Mouse (Mus musculus) MEL (cell line): ENCODE data around the gene Hist1h1t. TPM values are rescaled to one million over a fixed set of nuclear protein-coding genes. Genes with fewer than 3 reads are reported as not detected.
A peak's percentile ranks its signal among the peaks of the same experiment; 100 is the strongest.
"Not testable (repeated sequence)": the region's sequence is repeated elsewhere in the genome, so short reads cannot be mapped to it uniquely, and the experiment has no call there.

Experiments
- DNase-seq: peaks from one replicate; pipeline ENCODE4 v3.0.0; 2011; ENCODE audit warnings: low read depth, low spot score
- H3K27ac ChIP-seq: 2 replicates; pipeline ENCODE4 v1.5.1; 2012; ENCODE audit warnings: low read depth, mild to moderate bottlenecking, control low read depth, low read length, moderate library complexity; ENCODE audit not compliant: control insufficient read depth
- H3K27me3 ChIP-seq, 2 experiments: fragments of 150-350 bp in 1 of 2; sonication (generic) in 1 of 2; 2 replicates each; pipeline ENCODE4 v1.6.1; 2012; ENCODE audit warnings: low read length in 2 of 2, mild to moderate bottlenecking in 2 of 2, improper control_type of control experiment in 1 of 2, moderate library complexity in 1 of 2; ENCODE audit not compliant: insufficient read depth in 2 of 2, control insufficient read depth in 1 of 2
- H3K36me3 ChIP-seq, 2 experiments: 2 replicates each; pipeline ENCODE4 v1.6.1; 2012 to 2014; ENCODE audit warnings: low read length in 2 of 2, improper control_type of control experiment in 1 of 2, inconsistent platforms in 1 of 2, mild to moderate bottlenecking in 1 of 2; ENCODE audit not compliant: insufficient read depth in 2 of 2, control insufficient read depth in 1 of 2
- H3K4me1 ChIP-seq, 2 experiments: fragments of 150-350 bp in 1 of 2; sonication (generic) in 1 of 2; 2 replicates each; pipeline ENCODE4 v1.6.1; 2012; ENCODE audit warnings: low read length in 2 of 2, improper control_type of control experiment in 1 of 2, mild to moderate bottlenecking in 1 of 2; ENCODE audit not compliant: insufficient read depth in 2 of 2, control insufficient read depth in 1 of 2
- H3K4me3 ChIP-seq, 2 experiments: fragments of 150-350 bp in 1 of 2; sonication (generic) in 1 of 2; 2 replicates each; pipeline ENCODE4 v1.5.1; 2012; ENCODE audit warnings: low read depth in 2 of 2, low read length in 2 of 2, mild to moderate bottlenecking in 2 of 2, moderate library complexity in 2 of 2, control low read depth in 1 of 2, improper control_type of control experiment in 1 of 2; ENCODE audit not compliant: control insufficient read depth in 1 of 2, insufficient read depth in 1 of 2
- H3K79me2 ChIP-seq: 2 replicates; pipeline ENCODE4 v1.6.1; 2012; ENCODE audit warnings: mild to moderate bottlenecking, low read length, moderate library complexity; ENCODE audit not compliant: control insufficient read depth, poor library complexity, insufficient read depth
- H3K9ac ChIP-seq: 2 replicates; pipeline ENCODE4 v1.6.1; 2012; ENCODE audit warnings: low read depth, mild to moderate bottlenecking, control low read depth, low read length, moderate library complexity; ENCODE audit not compliant: control insufficient read depth, poor library complexity, severe bottlenecking
- H3K9me3 ChIP-seq: fragments of 150-350 bp; sonication (generic); replicated peaks from 2 replicates; pipeline ENCODE4 v1.6.1; 2012; ENCODE audit warnings: mild to moderate bottlenecking, low read length, improper control_type of control experiment, moderate library complexity; ENCODE audit not compliant: insufficient read depth
- BHLHE40 ChIP-seq: IDR thresholded peaks from 2 replicates; pipeline ENCODE4 v1.6.1; 2012; ENCODE audit warnings: low read depth, mild to moderate bottlenecking, inconsistent platforms, low read length, improper control_type of control experiment, borderline replicate concordance
- CTCF ChIP-seq, 3 experiments: IDR thresholded peaks in 2 of 3; conservative IDR thresholded peaks in 1 of 3; 2 replicates each; pipeline ENCODE4 v1.5.1; 2011 to 2012; ENCODE audit warnings: low read length in 3 of 3, low read depth in 2 of 3, mild to moderate bottlenecking in 2 of 3, improper control_type of control experiment in 1 of 3, inconsistent platforms in 1 of 3, mixed read lengths in 1 of 3, moderate library complexity in 1 of 3; ENCODE audit not compliant: control insufficient read depth in 1 of 3, insufficient read depth in 1 of 3, poor library complexity in 1 of 3, severe bottlenecking in 1 of 3
- EP300 ChIP-seq, 2 experiments: IDR thresholded peaks; 2 replicates each; pipeline ENCODE4 v1.6.1; 2011; ENCODE audit warnings: improper control_type of control experiment in 2 of 2, low read length in 2 of 2, low read depth in 1 of 2, mild to moderate bottlenecking in 1 of 2
- MAX ChIP-seq: IDR thresholded peaks from 2 replicates; pipeline ENCODE4 v1.6.1; 2011; ENCODE audit warnings: low read length, improper control_type of control experiment
- MYC ChIP-seq: IDR thresholded peaks from 2 replicates; pipeline ENCODE4 v1.6.1; 2011; ENCODE audit warnings: low read depth, mild to moderate bottlenecking, low read length, improper control_type of control experiment, moderate library complexity
- SIN3A ChIP-seq: IDR thresholded peaks from 2 replicates; pipeline ENCODE4 v1.6.1; 2012; ENCODE audit warnings: low read length, improper control_type of control experiment, inconsistent platforms
- SMC3 ChIP-seq: IDR thresholded peaks from 2 replicates; pipeline ENCODE4 v1.6.1; 2011; ENCODE audit warnings: low read depth, low read length, improper control_type of control experiment
- USF2 ChIP-seq, 2 experiments: IDR thresholded peaks; 2 replicates each; pipeline ENCODE4 v1.6.1; 2011 to 2012; ENCODE audit warnings: improper control_type of control experiment in 2 of 2, low read length in 2 of 2, borderline replicate concordance in 1 of 2, inconsistent platforms in 1 of 2, low read depth in 1 of 2, mild to moderate bottlenecking in 1 of 2; ENCODE audit not compliant: insufficient read depth in 1 of 2
- ZC3H11A ChIP-seq: IDR thresholded peaks from 2 replicates; pipeline ENCODE4 v1.6.1; 2012; ENCODE audit warnings: low read depth, mild to moderate bottlenecking, inconsistent platforms, low read length, improper control_type of control experiment
- ZMIZ1 ChIP-seq: IDR thresholded peaks from 2 replicates; pipeline ENCODE4 v1.6.1; 2012; ENCODE audit warnings: low read depth, mild to moderate bottlenecking, inconsistent platforms, low read length, improper control_type of control experiment, moderate library complexity
- ZNF384 ChIP-seq: IDR thresholded peaks from 2 replicates; pipeline ENCODE4 v1.6.1; 2012; ENCODE audit warnings: low read depth, mild to moderate bottlenecking, inconsistent platforms, low read length, improper control_type of control experiment
- polyA plus RNA-seq, 2 experiments: library from polyadenylated mRNA; stranded (reverse) in 1 of 2; unstranded in 1 of 2; fragments of >175 nt in 1 of 2; fragments of >200 nt in 1 of 2; gene quantifications; 2 replicates each; pipeline versions ENCODE4 v1.2.1 to v1.2.4; 2012; ENCODE audit warnings: low replicate concordance in 2 of 2, low read depth in 1 of 2; ENCODE audit not compliant: insufficient read length in 2 of 2, insufficient read depth in 1 of 2, missing spikeins in 1 of 2
- total RNA-seq: library from RNA; depleted of rRNA; stranded (reverse); fragments of 300-350 nt; gene quantifications from 2 replicates; pipeline ENCODE4 v1.2.3, GENCODE M21; 2012

Hist1h1t gene
- total and polyA plus RNA-seq, 3 experiments: 2.7 TPM; not detected in 2

GRCm38 (mm10) chr13:23699767-23700166, 4.2 kb downstream of the Hist1h1t start:
- H3K9me3 ChIP-seq: no peaks in the 10 kb centered on the region
- peak; percentile 62 for DNase-seq
- H3K9ac ChIP-seq: no peak overlapping the region
- H3K79me2 ChIP-seq: no peaks in the 10 kb centered on the region; the same call in 1 of the 2 replicates
- H3K27ac ChIP-seq: no peak overlapping the region
- TF ChIP-seq MYC (no peak), CTCF (IDR thresholded peaks at IDR 0.05 in 2 of 3, conservative IDR thresholded peaks at IDR 0.05 in 1 of 3; ENCODE audit: control insufficient read depth in 1 of 3, insufficient read depth in 1 of 3, low read depth in 2 of 3, low read length in 3 of 3, poor library complexity in 1 of 3, severe bottlenecking in 1 of 3) (peak in 2 of 3 experiments; percentile 37 to 40; a peak in 4 of 6 replicates), SIN3A (no peak), ZC3H11A (no peak), MAX (no peak)
- H3K4me3 ChIP-seq: no peak overlapping the region
- peaks cover 0 to 46% of the 10 kb centered on the region in 2 experiments; a peak in 2 of 4 replicates for H3K36me3 ChIP-seq
- H3K4me1 ChIP-seq: peaks cover 0 to 27% of the 10 kb centered on the region in 2 experiments; a peak in 2 of 4 replicates
- H3K27me3 ChIP-seq: no peaks in the 10 kb centered on the region

GRCm38 (mm10) chr13:23700786-23701520, 5.3 kb downstream of the Hist1h1t start:
- peak; percentile 92 for DNase-seq
- peak overlapping the region; percentile 61 for H3K9ac ChIP-seq
- TF ChIP-seq CTCF (IDR thresholded peaks at IDR 0.05 in 2 of 3, conservative IDR thresholded peaks at IDR 0.05 in 1 of 3; ENCODE audit: control insufficient read depth in 1 of 3, insufficient read depth in 1 of 3, low read depth in 2 of 3, low read length in 3 of 3, poor library complexity in 1 of 3, severe bottlenecking in 1 of 3) (peak in 2 of 3 experiments; percentile 58 to 86; a peak in 4 of 6 replicates), BHLHE40 (no peak), USF2 (IDR thresholded peaks at IDR 0.05; ENCODE audit: borderline replicate concordance in 1 of 2, insufficient read depth in 1 of 2, low read depth in 1 of 2, low read length in 2 of 2) (no peak), EP300 (IDR thresholded peaks at IDR 0.05; ENCODE audit: low read depth in 1 of 2, low read length in 2 of 2) (no peak)

GRCm38 (mm10) chr13:23702220-23702619, 6.6 kb downstream of the Hist1h1t start:
- Histone ChIP-seq H3K27ac (no peak overlapping the region), H3K9me3 (no peaks in the 10 kb centered on the region), H3K27me3 (no peaks in the 10 kb centered on the region), H3K36me3 (peaks cover 0 to 27% of the 10 kb centered on the region in 2 experiments; a peak in 2 of 4 replicates), H3K79me2 (no peaks in the 10 kb centered on the region; the same call in 1 of the 2 replicates), H3K9ac (no peak overlapping the region), H3K4me1 (peaks cover 0 to 18% of the 10 kb centered on the region in 2 experiments; a peak in 2 of 4 replicates), H3K4me3 (no peak overlapping the region)
- TF ChIP-seq SMC3 (no peak), ZNF384 (no peak), CTCF (IDR thresholded peaks at IDR 0.05 in 2 of 3, conservative IDR thresholded peaks at IDR 0.05 in 1 of 3; ENCODE audit: control insufficient read depth in 1 of 3, insufficient read depth in 1 of 3, low read depth in 2 of 3, low read length in 3 of 3, poor library complexity in 1 of 3, severe bottlenecking in 1 of 3) (no peak), MAX (no peak), ZMIZ1 (no peak)
- DNase-seq: no peak

More at GRCm38 (mm10) chr13:23700786-23701520, 5.3 kb downstream of the Hist1h1t start:
- H3K27me3 ChIP-seq: no peaks in the 10 kb centered on the region
- H3K4me1 ChIP-seq: peaks cover 0 to 22% of the 10 kb centered on the region in 2 experiments; a peak in 2 of 4 replicates
- H3K79me2 ChIP-seq: no peaks in the 10 kb centered on the region; the same call in 1 of the 2 replicates
- no peak overlapping the region for H3K27ac ChIP-seq
- no peaks in the 10 kb centered on the region for H3K9me3 ChIP-seq
- no peak overlapping the region for H3K4me3 ChIP-seq
- H3K36me3 ChIP-seq: peaks cover 0 to 34% of the 10 kb centered on the region in 2 experiments; a peak in 2 of 4 replicates

GRCm38 (mm10) chr13:23702801-23703200, 7.2 kb downstream of the Hist1h1t start:
- not testable (repeated sequence) for H3K9ac ChIP-seq, H3K9me3 ChIP-seq, H3K79me2 ChIP-seq, DNase-seq, H3K27ac ChIP-seq, H3K27me3 ChIP-seq, H3K4me3 ChIP-seq
- peaks cover 0 to 18% of the 10 kb centered on the region in 2 experiments; a peak in 2 of 4 replicates for H3K4me1 ChIP-seq
- H3K36me3 ChIP-seq: peaks cover 0 to 27% of the 10 kb centered on the region in 2 experiments; a peak in 2 of 4 replicates
